In genomic region chr12:103437601-103438000, GRCm38 (mm10) we compare ENCODE assay signal across 2 mouse cellular contexts.
TF ChIP-seq lines count a peak whose summit lies in the region.

No protein-coding gene starts in this region.

TF ChIP-seq in CH12.LX, 34 proteins besides CTCF, POLR2A, EP300 and RAD21:
- TF ChIP-seq RCOR1 (conservative IDR thresholded peaks at IDR 0.05; ENCODE audit: low read depth, low read length), result no peak
- TF ChIP-seq USF1 (IDR thresholded peaks at IDR 0.05; ENCODE audit: low read depth, low read length), result no peak
- no peak; the same call in 1 of the 2 replicates for TF ChIP-seq ETS1 (conservative IDR thresholded peaks at IDR 0.05; ENCODE audit: low read depth, low read length)
- TF ChIP-seq TCF12 (IDR thresholded peaks at IDR 0.05; ENCODE audit: low read depth, low read length), result no peak
- TF ChIP-seq ZMIZ1 (IDR thresholded peaks at IDR 0.05; ENCODE audit: low read depth, low read length), result 0 out of 2 replicates have a peak, but pooled peaks have one; percentile 36
- TF ChIP-seq USF2 (conservative IDR thresholded peaks at IDR 0.05; ENCODE audit: low read depth, low read length), result no peak
- TF ChIP-seq CHD2 (IDR thresholded peaks at IDR 0.05; ENCODE audit: low read length), result 0 out of 2 replicates have a peak, but pooled peaks have one; percentile 28
- no peak for TF ChIP-seq JUND (conservative IDR thresholded peaks at IDR 0.05; ENCODE audit: low read depth, low read length)
- TF ChIP-seq SIN3A (IDR thresholded peaks at IDR 0.05; ENCODE audit: low read length), result no peak
- peak; percentile 7; the same call in 1 of the 2 replicates for TF ChIP-seq IRF4 (IDR thresholded peaks at IDR 0.05; ENCODE audit: low read depth, low read length)
- TF ChIP-seq JUN (IDR thresholded peaks at IDR 0.05; ENCODE audit: insufficient read depth, low read depth, low read length), result no peak
- TF ChIP-seq PAX5 (IDR thresholded peaks at IDR 0.05; ENCODE audit: low read length), result no peak
- TF ChIP-seq NRF1 (IDR thresholded peaks at IDR 0.05; ENCODE audit: low read depth, low read length), result no peak
- no peak for TF ChIP-seq MEF2A (IDR thresholded peaks at IDR 0.05; ENCODE audit: borderline replicate concordance, low read depth, low read length)
- no peak for TF ChIP-seq ZC3H11A (IDR thresholded peaks at IDR 0.05; ENCODE audit: low read depth, low read length)
- TF ChIP-seq MAZ (IDR thresholded peaks at IDR 0.05; ENCODE audit: low read depth, low read length), result no peak
- no peak for TF ChIP-seq GABPA (IDR thresholded peaks at IDR 0.05; ENCODE audit: insufficient replicate concordance, low read depth, low read length)
- no peak for TF ChIP-seq ZKSCAN1 (IDR thresholded peaks at IDR 0.05; ENCODE audit: borderline replicate concordance, low read depth, low read length)
- no peak for TF ChIP-seq ZNF384 (IDR thresholded peaks at IDR 0.05; ENCODE audit: low read depth, low read length)
- no peak for TF ChIP-seq MAFK (IDR thresholded peaks at IDR 0.05; ENCODE audit: insufficient replicate concordance, low read length)
- peak; percentile 86 for TF ChIP-seq CHD1 (IDR thresholded peaks at IDR 0.05; ENCODE audit: low read depth, low read length)
- TF ChIP-seq SMC3 (IDR thresholded peaks at IDR 0.05; ENCODE audit: low read depth, low read length), result no peak
- no peak for TF ChIP-seq KAT2A (IDR thresholded peaks at IDR 0.05; ENCODE audit: insufficient replicate concordance, low read length)

TF ChIP-seq in MEL, 35 proteins besides CTCF, POLR2A, EP300 and RAD21:
- TF ChIP-seq MEF2A (IDR thresholded peaks at IDR 0.05; ENCODE audit: extremely low read depth, insufficient replicate concordance, low read depth, low read length, poor library complexity, severe bottlenecking) (no peak), TBP (IDR thresholded peaks at IDR 0.05; ENCODE audit: low read depth, low read length) (no peak), ZNF384 (IDR thresholded peaks at IDR 0.05; ENCODE audit: low read depth, low read length) (no peak), USF2 (IDR thresholded peaks at IDR 0.05; ENCODE audit: borderline replicate concordance in 1 of 2, insufficient read depth in 1 of 2, low read depth in 1 of 2, low read length in 2 of 2) (no peak), MXI1 (IDR thresholded peaks at IDR 0.05; ENCODE audit: low read depth, low read length) (no peak), POLR2AphosphoS2 (IDR thresholded peaks at IDR 0.05; ENCODE audit: low read length) (no peak), NRF1 (IDR thresholded peaks at IDR 0.05; ENCODE audit: insufficient read depth, low read depth, low read length, poor library complexity, severe bottlenecking) (no peak), HCFC1 (IDR thresholded peaks at IDR 0.05; ENCODE audit: low read depth, low read length) (no peak), SIN3A (IDR thresholded peaks at IDR 0.05; ENCODE audit: low read length) (no peak), JUND (IDR thresholded peaks at IDR 0.05; ENCODE audit: low read depth, low read length) (no peak), E2F4 (IDR thresholded peaks at IDR 0.05; ENCODE audit: borderline replicate concordance, low read depth, low read length) (no peak), ZMIZ1 (IDR thresholded peaks at IDR 0.05; ENCODE audit: low read depth, low read length) (no peak), POLR2AphosphoS5 (IDR thresholded peaks at IDR 0.05; ENCODE audit: borderline replicate concordance, low read depth, low read length) (no peak), CHD1 (IDR thresholded peaks at IDR 0.05; ENCODE audit: low read depth, low read length) (no peak), ZKSCAN1 (IDR thresholded peaks at IDR 0.05; ENCODE audit: low read depth, low read length) (no peak), ELF1 (IDR thresholded peaks at IDR 0.05; ENCODE audit: low read depth, low read length) (no peak)
